Mouse (Mus musculus) C2C12 (cell line): ENCODE results near the gene Efcab11. TPM values are rescaled to one million over a fixed set of nuclear protein-coding genes. Genes with fewer than 3 reads are reported as not detected.

Experiments used
- H3K27me3 ChIP-seq: one replicate; pipeline ENCODE4 v1.6.1; 2011; ENCODE audit not compliant: control insufficient read depth, insufficient read depth, insufficient read length
- H3K36me3 ChIP-seq: one replicate; pipeline ENCODE4 v1.6.1; 2011; ENCODE audit not compliant: control insufficient read depth, insufficient read depth
- H3K4me3 ChIP-seq: one replicate; pipeline ENCODE4 v1.5.1; 2011; ENCODE audit warnings: mild to moderate bottlenecking, control low read depth; ENCODE audit not compliant: poor library complexity, insufficient read depth, severe bottlenecking
- H3K79me2 ChIP-seq: one replicate; pipeline ENCODE4 v1.6.1; 2011; ENCODE audit not compliant: control insufficient read depth, insufficient read depth
- H3K79me3 ChIP-seq: one replicate; pipeline ENCODE4 v1.6.1; 2011; ENCODE audit warnings: low read depth, control low read depth
- H3ac ChIP-seq: one replicate; pipeline ENCODE3; 2011; ENCODE audit warnings: low read depth; ENCODE audit not compliant: control insufficient read depth, insufficient read length
- CEBPB ChIP-seq: IDR thresholded peaks from one replicate; pipeline ENCODE4 v1.6.1; 2011; ENCODE audit warnings: low read depth, mild to moderate bottlenecking, control low read depth, moderate library complexity
- CTCF ChIP-seq: IDR thresholded peaks from one replicate; pipeline ENCODE4 v1.5.1; 2011; ENCODE audit not compliant: control insufficient read depth, insufficient read depth, insufficient read length
- FOSL1 ChIP-seq: IDR thresholded peaks from one replicate; pipeline ENCODE4 v1.8.0; 2011; ENCODE audit warnings: mild to moderate bottlenecking, low read length; ENCODE audit not compliant: poor library complexity, insufficient read depth, severe bottlenecking
- MAX ChIP-seq: IDR thresholded peaks from one replicate; pipeline ENCODE4 v1.6.1; 2011; ENCODE audit warnings: mild to moderate bottlenecking, control low read depth
- MYOD1 ChIP-seq: IDR thresholded peaks from one replicate; pipeline ENCODE4 v1.6.1; 2011; ENCODE audit warnings: low read depth; ENCODE audit not compliant: control insufficient read depth, insufficient read length
- MYOG ChIP-seq: IDR thresholded peaks from one replicate; pipeline ENCODE4 v1.6.1; 2011; ENCODE audit not compliant: control insufficient read depth, insufficient read length; ENCODE audit errors: extremely low read depth
- USF1 ChIP-seq: IDR thresholded peaks from one replicate; pipeline ENCODE4 v1.6.1; 2011; ENCODE audit warnings: low read depth, mild to moderate bottlenecking, control low read depth, moderate library complexity
- polyA plus RNA-seq: library from polyadenylated mRNA; unstranded; fragments of >200 nt; fragmentation: generic; extraction: Trizol; gene quantifications from one replicate; pipeline ENCODE4 v1.2.1, GENCODE M21; 2012; ENCODE audit warnings: missing spikeins

Efcab11 gene
- polyA plus RNA-seq, 1 experiment = 4.7 TPM

DNA sequence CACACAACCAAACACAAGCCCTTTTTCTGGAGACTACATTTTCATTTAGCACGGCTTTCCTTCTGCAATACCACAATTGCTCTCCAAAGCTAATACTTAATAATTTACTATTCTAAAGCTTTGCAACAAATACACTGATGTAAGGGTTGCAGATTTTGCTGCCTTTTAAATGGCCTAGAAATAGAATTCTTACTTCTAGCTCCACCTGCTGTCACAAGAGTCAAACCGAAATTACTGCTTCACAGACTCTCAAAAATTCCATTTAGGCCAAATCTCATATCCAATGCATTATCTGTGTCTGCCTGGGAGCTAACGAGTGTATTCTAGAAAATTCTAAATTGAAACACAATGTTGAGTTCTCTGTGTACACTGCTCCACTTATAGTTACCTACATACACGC lies 23.3 kb downstream of the Efcab11 start:
- Histone ChIP-seq H3K79me3 (no peaks in the 10 kb centered on the region), H3K4me3 (no peak overlapping the region)
- TF ChIP-seq MYOG (no peak), CEBPB (no peak)

GRCm38 (mm10) chr12:99859391-99860100 lies 24.7 kb downstream of the Efcab11 start:
- H3K36me3 ChIP-seq = no peaks in the 10 kb centered on the region
- no peak overlapping the region for H3K4me3 ChIP-seq
- H3ac ChIP-seq = no peak overlapping the region
- H3K79me2 ChIP-seq = no peaks in the 10 kb centered on the region
- no peaks in the 10 kb centered on the region for H3K79me3 ChIP-seq
- TF ChIP-seq MAX (no peak), USF1 (no peak), FOSL1 (no peak), CTCF (no peak), MYOD1 (no peak), MYOG (no peak), CEBPB (no peak)
- no peaks in the 10 kb centered on the region for H3K27me3 ChIP-seq

More for the DNA sequence above, 23.3 kb downstream of the Efcab11 start:
- Histone ChIP-seq H3K79me2 (no peaks in the 10 kb centered on the region), H3ac (no peak overlapping the region), H3K27me3 (no peaks in the 10 kb centered on the region), H3K36me3 (no peaks in the 10 kb centered on the region)

- Histone ChIP-seq H3K79me3 (no peaks in the 10 kb centered on the region), H3K79me2 (no peaks in the 10 kb centered on the region), H3ac (no peak overlapping the region), H3K4me3 (no peak overlapping the region), H3K36me3 (no peaks in the 10 kb centered on the region), H3K27me3 (no peaks in the 10 kb centered on the region)
- TF ChIP-seq FOSL1 (no peak), CTCF (no peak), MAX (no peak), USF1 (no peak), MYOD1 (no peak), CEBPB (no peak)
Measured at GRCm38 (mm10) chr12:99858664-99859063, 25.6 kb downstream of the Efcab11 start.

DNA sequence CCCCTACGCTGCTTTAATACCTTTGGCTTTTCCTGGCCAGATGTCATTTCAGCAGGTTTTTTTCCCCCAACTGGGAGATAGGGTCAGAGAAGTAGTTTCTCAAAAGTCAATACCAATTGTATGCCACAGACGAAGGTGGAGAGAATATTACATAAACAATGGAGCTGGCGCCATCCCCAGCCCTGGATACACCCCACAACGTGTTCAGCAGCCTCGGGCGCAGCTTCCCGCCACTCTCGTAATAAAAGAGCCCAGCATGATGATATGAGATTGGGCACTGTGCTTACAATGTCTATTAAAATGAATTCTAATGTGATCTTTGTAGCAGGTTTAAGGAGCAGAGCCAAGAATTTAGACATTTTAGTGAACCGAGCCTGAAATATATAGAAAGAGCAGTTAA lies 28.2 kb downstream of the Efcab11 start:
- TF ChIP-seq FOSL1 (no peak), CTCF (no peak), CEBPB (no peak), USF1 (no peak), MAX (no peak), MYOG (no peak), MYOD1 (no peak)
- peaks cover 6% of the 10 kb centered on the region for H3K36me3 ChIP-seq
- H3K79me2 ChIP-seq = no peaks in the 10 kb centered on the region

GRCm38 (mm10) chr12:99853323-99854258 lies 30.6 kb downstream of the Efcab11 start:
- Histone ChIP-seq H3ac (no peak overlapping the region), H3K36me3 (peaks cover 6% of the 10 kb centered on the region), H3K79me2 (no peaks in the 10 kb centered on the region)

More for the DNA sequence above, 28.2 kb downstream of the Efcab11 start:
- H3ac ChIP-seq = no peak overlapping the region
- no peaks in the 10 kb centered on the region for H3K27me3 ChIP-seq
- no peak overlapping the region for H3K4me3 ChIP-seq
- no peaks in the 10 kb centered on the region for H3K79me3 ChIP-seq

More at GRCm38 (mm10) chr12:99853323-99854258, 30.6 kb downstream of the Efcab11 start:
- H3K4me3 ChIP-seq = no peak overlapping the region
- no peaks in the 10 kb centered on the region for H3K27me3 ChIP-seq
- TF ChIP-seq MYOG (no peak), FOSL1 (no peak), USF1 (no peak)
- no peaks in the 10 kb centered on the region for H3K79me3 ChIP-seq
